Mouse (Mus musculus): ENCODE data around the gene Slc11a2. TPM values are rescaled to one million over a fixed set of nuclear protein-coding genes. Genes with fewer than 3 reads are reported as not detected.
"Not testable (repeated sequence)": the region's sequence is repeated elsewhere in the genome, so short reads cannot be mapped to it uniquely, and the experiment has no call there.

Gene Slc11a2
- total RNA-seq, 2 experiments from 2014 or later, result 55.5 to 61.9 TPM

DNA sequence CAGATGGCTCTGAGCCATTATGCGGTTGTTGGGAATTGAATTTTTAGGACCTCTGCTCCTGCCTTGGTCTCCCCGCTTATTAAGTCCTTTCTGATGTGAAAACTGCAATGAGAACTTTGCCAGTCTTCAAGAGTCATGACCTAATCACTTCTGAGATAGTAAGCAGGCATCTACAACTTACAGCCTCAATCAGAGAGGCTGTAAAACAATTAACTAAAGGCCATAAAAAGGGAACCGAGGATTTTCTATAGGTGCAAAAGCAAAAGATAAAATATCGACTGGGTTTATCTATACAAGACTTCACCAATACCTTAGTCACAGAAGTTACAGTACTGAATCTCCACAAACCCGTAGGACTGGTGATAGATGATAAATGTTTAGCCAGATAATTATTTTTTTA, 69.0 kb downstream of the Slc11a2 start:
- no peak for DNase-seq (ENCODE audit: low spot score in 2 of 2)

DNA sequence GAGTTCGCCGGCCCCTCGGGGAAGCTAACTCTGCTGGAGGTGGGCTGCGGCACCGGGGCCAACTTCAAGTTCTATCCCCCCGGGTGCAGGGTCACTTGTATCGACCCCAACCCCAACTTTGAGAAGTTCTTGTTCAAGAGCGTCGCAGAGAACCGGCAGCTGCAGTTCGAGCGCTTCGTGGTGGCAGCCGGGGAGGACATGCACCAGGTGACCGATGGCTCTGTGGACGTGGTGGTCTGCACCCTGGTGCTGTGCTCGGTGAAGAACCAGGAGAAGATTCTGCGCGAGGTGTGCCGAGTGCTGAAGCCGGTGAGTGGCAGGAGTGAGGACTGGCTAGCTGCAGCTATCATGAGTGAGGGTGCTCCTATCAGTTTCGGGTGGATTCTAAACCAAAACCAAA, 71.5 kb downstream of the Slc11a2 start:
- DNase-seq (ENCODE audit: low spot score in 2 of 2), result not testable (repeated sequence)

DNA sequence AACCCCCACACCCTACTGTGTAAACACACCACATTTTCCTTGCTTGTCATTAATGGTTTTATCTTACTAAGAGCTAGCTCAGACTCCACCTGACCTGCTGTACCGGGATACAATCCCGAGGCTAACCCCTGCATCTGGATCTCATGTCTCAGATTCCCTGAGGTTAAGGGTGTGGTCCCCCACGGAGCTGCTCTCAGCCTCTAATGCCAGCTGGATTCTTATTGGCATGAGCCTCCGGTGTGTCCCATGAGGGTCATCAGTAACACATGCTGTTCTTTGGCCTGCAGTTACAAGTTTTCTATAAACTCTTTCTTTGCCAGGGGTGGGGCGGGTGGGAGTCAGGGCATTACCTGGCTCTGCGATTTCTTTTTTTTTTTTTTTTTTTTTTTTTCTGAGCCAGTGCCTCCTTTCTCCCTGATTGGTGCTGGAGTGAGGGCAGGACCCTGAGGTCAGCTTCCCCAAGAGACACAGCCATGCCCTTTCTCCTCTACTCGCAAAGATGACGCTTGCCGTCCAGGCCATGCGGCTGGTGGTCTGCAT, 72.1 kb downstream of the Slc11a2 start, which contains the start of the genes Methig1 and Mettl7a2:
TSS of gene Methig1 (plus strand) at position 439 of the 540 bp plus-strand sequence.
TSS of gene Mettl7a2 (plus strand) at position 490 of the 540 bp plus-strand sequence.
- no peak for DNase-seq (ENCODE audit: low spot score in 2 of 2)

- DNase-seq (ENCODE audit: low spot score in 2 of 2), result no peak
These were observed 73.3 kb downstream of the Slc11a2 start for GRCm38 (mm10) chr15:100351501-100352060.

DNA sequence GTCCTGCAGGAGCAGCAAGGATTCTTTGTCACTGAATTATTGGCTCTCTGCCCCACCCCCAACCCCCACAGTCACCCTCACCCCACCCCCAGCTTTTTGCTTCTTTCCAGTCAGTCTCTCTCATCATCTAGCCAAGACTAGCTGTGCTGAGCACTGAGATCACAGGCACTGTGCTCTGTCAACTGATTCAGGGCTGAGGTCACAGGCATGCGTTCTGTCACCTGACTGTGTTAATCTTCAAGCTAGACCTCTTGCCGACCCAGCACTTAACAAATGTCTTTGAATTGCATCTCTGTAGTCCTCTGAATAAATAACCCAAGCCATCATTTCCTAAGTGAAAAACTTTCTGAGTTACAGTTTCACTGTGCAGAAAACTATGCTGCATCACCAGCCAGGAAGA, 75.4 kb downstream of the Slc11a2 start:
- DNase-seq (ENCODE audit: low spot score in 2 of 2), result no peak

- DNase-seq (ENCODE audit: low spot score in 2 of 2), result no peak
These were observed 78.1 kb downstream of the Slc11a2 start for GRCm38 (mm10) chr15:100346761-100347160.

DNA sequence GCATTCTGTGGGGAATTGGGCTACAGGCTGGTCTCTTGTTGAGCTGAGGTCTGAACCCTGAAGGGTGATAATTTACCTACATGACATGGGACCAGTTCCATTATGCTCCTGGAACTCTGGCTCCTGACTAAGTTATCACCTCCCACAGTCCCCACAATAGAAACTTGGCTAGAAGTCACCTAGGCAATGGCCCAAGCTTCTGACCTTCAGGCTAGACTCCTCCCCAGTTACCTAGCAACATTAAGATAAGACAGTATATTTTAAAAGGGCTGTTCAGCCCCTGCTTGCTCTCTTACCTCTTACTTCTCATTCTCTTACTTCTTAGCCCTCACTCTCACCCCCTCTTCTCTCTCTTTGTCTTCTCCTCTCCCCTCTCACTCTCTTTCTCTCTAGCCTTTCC, 79.4 kb downstream of the Slc11a2 start:
- DNase-seq (ENCODE audit: low spot score in 2 of 2), result no peak

DNA sequence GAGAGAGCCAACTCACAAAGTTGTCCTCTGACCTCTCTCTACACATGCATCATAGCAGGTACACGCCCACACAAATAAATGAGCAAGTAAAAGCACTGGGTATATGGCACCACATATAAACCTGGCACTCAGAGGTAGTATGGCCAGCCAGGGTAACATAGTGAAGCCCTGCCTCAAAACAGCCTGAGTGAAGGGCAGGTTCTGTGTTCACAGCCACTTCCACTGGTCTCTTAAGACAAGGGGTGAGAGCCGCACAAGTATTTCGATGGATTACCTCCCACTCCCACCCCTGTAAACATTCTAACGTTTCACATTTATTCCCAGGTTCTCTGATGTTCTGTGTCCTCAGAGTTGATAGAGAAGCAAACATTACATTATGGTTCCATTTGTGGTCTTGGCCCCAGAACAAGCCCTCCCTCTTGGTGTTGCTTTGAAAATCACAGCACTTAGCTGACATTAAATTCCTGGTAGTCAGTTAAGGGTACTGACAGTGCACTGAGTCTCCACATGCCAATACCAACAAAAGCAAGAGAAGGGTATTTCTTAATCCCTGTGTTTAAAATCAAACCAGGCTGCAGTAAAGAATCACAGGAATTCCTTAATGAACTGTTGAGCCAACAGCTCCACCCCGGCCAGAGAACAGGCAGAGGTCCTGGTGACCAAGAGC, 83.4 kb downstream of the Slc11a2 start:
- DNase-seq (ENCODE audit: low spot score in 2 of 2), result not testable (repeated sequence)

Other genes starting within 250 kb of the Slc11a2 start
- 10 to 100 TPM; 15.5 to 17.2 TPM for gene Atf1, start 197.3 kb downstream of the Slc11a2 start, total RNA-seq (2021)
- gene Tmprss12, start 144.2 kb downstream of the Slc11a2 start, total RNA-seq (2021), result not detected
- 10 to 100 TPM; 13.8 to 16.1 TPM for gene Mettl7a1, start 120.9 kb downstream of the Slc11a2 start, total RNA-seq (2021)
- not detected for gene Mettl7a3, start 90.1 kb downstream of the Slc11a2 start, total RNA-seq (2021)
- gene Methig1, start 71.9 kb downstream of the Slc11a2 start, total RNA-seq (2021), result not detected
- gene Mettl7a2, start 71.9 kb downstream of the Slc11a2 start, total RNA-seq (2021), result under 1 TPM in 1 of 2 experiments, not detected in 1; 0.39 TPM
- not detected for gene Higd1c, start 60.5 kb downstream of the Slc11a2 start, total RNA-seq (2021)
- gene Gm5475, start 2.9 kb downstream of the Slc11a2 start, total RNA-seq (2021), result under 1 TPM; 0.14 to 0.16 TPM
- 10 to 100 TPM; 67.8 to 79.1 TPM for gene Letmd1, start 44.0 kb upstream of the Slc11a2 start, total RNA-seq (2021)
- 10 to 100 TPM; 34.5 to 34.7 TPM for gene Csrnp2, start 70.4 kb upstream of the Slc11a2 start, total RNA-seq (2021)
- 10 to 100 TPM; 28.8 to 34.1 TPM for gene Tfcp2, start 126.9 kb upstream of the Slc11a2 start, total RNA-seq (2021)
- 100 to 1,000 TPM; 104 to 107 TPM for gene Pou6f1, start 174.9 kb upstream of the Slc11a2 start, total RNA-seq (2021)
- 10 to 100 TPM; 78.4 to 92.4 TPM for gene Dazap2, start 190.3 kb upstream of the Slc11a2 start, total RNA-seq (2021)
- 1 to 10 TPM; 1.7 to 4.1 TPM for gene Smagp, start 211.9 kb upstream of the Slc11a2 start, total RNA-seq (2021)
- 1 to 10 TPM; 3.9 to 4.8 TPM for gene Bin2, start 244.5 kb upstream of the Slc11a2 start, total RNA-seq (2021)

Measured in layer of hippocampus, postnatal 10 days (tissue).